Mouse (Mus musculus) cortical plate, adult 2 months (tissue): ENCODE data around the gene Xpr1.

ENCODE experiments used
- CTCF ChIP-seq: fragments of 200-500 bp; IDR thresholded peaks from 2 replicates; pipeline ENCODE4 v1.5.1; 2011; ENCODE audit warnings: mild to moderate bottlenecking, control low read depth, low read length; ENCODE audit not compliant: insufficient read depth; ENCODE audit errors: extremely low read depth
- POLR2A ChIP-seq: fragments of 200-500 bp; IDR thresholded peaks from 2 replicates; pipeline ENCODE4 v1.6.1; 2011; ENCODE audit warnings: mild to moderate bottlenecking, low read length, control low read depth; ENCODE audit not compliant: insufficient read depth; ENCODE audit errors: extremely low read depth

- TF ChIP-seq CTCF, result no peak
- no peak for TF ChIP-seq POLR2A
Measured at GRCm38 (mm10) chr1:155297615-155298014, 119.6 kb downstream of the Xpr1 start.
